ENCODE assay signal across 8 mouse cellular contexts in genomic region chrX:100392304-100392703, GRCm38 (mm10). TPM values are rescaled to one million over a fixed set of nuclear protein-coding genes. Genes with fewer than 3 reads are reported as not detected.
DNase-seq lines count a peak whose midpoint lies in the region; ATAC-seq and TF ChIP-seq lines count a peak whose summit lies in the region.

No protein-coding gene starts in this region.

- H3K9me3 ChIP-seq in forebrain, embryonic 16.5 days (ENCODE audit: control insufficient read depth, low read length) = no peaks in the 10 kb centered on the region
- no peaks in the 10 kb centered on the region for H3K9me3 ChIP-seq in limb, embryonic 14.5 days (ENCODE audit: control insufficient read depth, low read length)

- no peak overlapping the region for H3K4me3 ChIP-seq in left cerebral cortex, adult 2 months
- no peak overlapping the region for H3K4me3 ChIP-seq in forebrain, embryonic 16.5 days (replicated peaks; ENCODE audit: low read length)
- H3K4me3 ChIP-seq in limb, embryonic 14.5 days (replicated peaks; ENCODE audit: low read length) = no peak overlapping the region

- no peak for TF ChIP-seq POLR2A in limb, embryonic 14.5 days (IDR thresholded peaks at IDR 0.05; ENCODE audit: borderline replicate concordance, extremely low read depth, insufficient read depth, insufficient read length)

- H3K4me1 ChIP-seq in forebrain, embryonic 16.5 days (replicated peaks; ENCODE audit: control insufficient read depth, insufficient read depth, low read length) = no peaks in the 10 kb centered on the region
- no peaks in the 10 kb centered on the region for H3K4me1 ChIP-seq in limb, embryonic 14.5 days (ENCODE audit: control insufficient read depth, insufficient read depth, low read length)

- TF ChIP-seq CTCF in left cerebral cortex, adult 2 months (IDR thresholded peaks at IDR 0.05) = peak; percentile 61

- no peak overlapping the region for H3K4me2 ChIP-seq in forebrain, embryonic 16.5 days (ENCODE audit: low read length)
- H3K4me2 ChIP-seq in limb, embryonic 14.5 days (replicated peaks; ENCODE audit: low read depth, low read length, severe bottlenecking) = no peak overlapping the region

- no peaks in the 10 kb centered on the region for H3K36me3 ChIP-seq in forebrain, embryonic 16.5 days (ENCODE audit: control insufficient read depth, insufficient read depth)
- H3K36me3 ChIP-seq in limb, embryonic 14.5 days (ENCODE audit: control insufficient read depth, insufficient read depth, low read length) = no peaks in the 10 kb centered on the region

- peak; percentile 1 for DNase-seq in CD4-positive, CD25-positive, alpha-beta regulatory T cell, adult 2 months (ENCODE audit: low read depth, low spot score)
- peak; percentile 15 to 17 for DNase-seq in left cerebral cortex, adult 2 months (ENCODE audit: extremely low spot score in 1 of 2, low spot score in 2 of 2)
- DNase-seq in left cerebral cortex, adult 11 months (ENCODE audit: low spot score) = no peak
- DNase-seq in adrenal gland, adult 2 months = peak; percentile 13
- peak; percentile 27 for DNase-seq in limb, embryonic 14.5 days (ENCODE audit: low spot score)
- DNase-seq in skeletal muscle tissue, adult 2 months (ENCODE audit: low read depth, low spot score) = peak; percentile 15

- H3K27me3 ChIP-seq in forebrain, embryonic 16.5 days (replicated peaks; ENCODE audit: control insufficient read depth, insufficient read depth, low read length) = no peaks in the 10 kb centered on the region
- no peaks in the 10 kb centered on the region for H3K27me3 ChIP-seq in limb, embryonic 14.5 days (ENCODE audit: control insufficient read depth, insufficient read depth, low read length)

- intact Hi-C loops in left cerebral cortex, adult 2 months (cut with DNase I) = no loop called here

- no peak overlapping the region for H3K27ac ChIP-seq in left cerebral cortex, adult 2 months
- no peak overlapping the region for H3K27ac ChIP-seq in forebrain, embryonic 16.5 days (ENCODE audit: low read length)
- no peak overlapping the region for H3K27ac ChIP-seq in limb, embryonic 14.5 days (replicated peaks; ENCODE audit: low read depth, low read length)

- no peak overlapping the region for H3K9ac ChIP-seq in forebrain, embryonic 16.5 days (replicated peaks; ENCODE audit: low read depth, low read length)
- no peak overlapping the region for H3K9ac ChIP-seq in limb, embryonic 14.5 days (ENCODE audit: low read depth, low read length, severe bottlenecking)

- ATAC-seq in CD4-positive, CD25-positive, alpha-beta regulatory T cell, adult 4 months = no peak
- ATAC-seq in forebrain, embryonic 16.5 days = peak; percentile 58; the same call in 1 of the 2 replicates
- no peak for ATAC-seq in limb, embryonic 14.5 days (ENCODE audit: low FRiP score, low read depth)

- 30% methylated on average over 6 of the region's 6 CpGs for WGBS in forebrain, embryonic 16.5 days
- 33% methylated on average over 6 of the region's 6 CpGs for WGBS in limb, embryonic 14.5 days

RNA-seq across cellular contexts. Expression of gene Otud6a, which starts 36.5 kb away (rescaled TPM):
- under 1 TPM in 1 of 2 experiments, not detected in 1; 0.80 TPM for polyA plus RNA-seq in CD4-positive, CD25-positive, alpha-beta regulatory T cell, adult 4 months (2017; shearing (Covaris generic))
- total RNA-seq in left cerebral cortex, adult 2 months (2021) = not detected
- total RNA-seq in adrenal gland, adult 2 months (2021) = not detected
- polyA plus RNA-seq in adrenal gland, adult 2 months (2012; rRNA removed) = not detected in 2 replicates
- not detected in 2 replicates for polyA plus RNA-seq in forebrain, embryonic 16.5 days (2015; fragmentation: Nextera tagmentation; extraction: Ambion mirVana)
- not detected in 2 replicates for polyA plus RNA-seq in limb, embryonic 14.5 days (2012; rRNA removed)
- not detected in 2 replicates for polyA plus RNA-seq in limb, embryonic 14.5 days (2014; fragmentation: Nextera tagmentation; extraction: Ambion mirVana)

RNA-seq across cellular contexts. Expression of gene Awat2, which starts 50.2 kb away (rescaled TPM):
- polyA plus RNA-seq in CD4-positive, CD25-positive, alpha-beta regulatory T cell, adult 4 months (2017; shearing (Covaris generic)) = 1 to 10 TPM; 1.0 to 1.5 TPM
- total RNA-seq in left cerebral cortex, adult 2 months (2021) = not detected
- under 1 TPM; 0.40 to 0.83 TPM for total RNA-seq in adrenal gland, adult 2 months (2021)
- 0.30 and 0.42 TPM in 2 replicates for polyA plus RNA-seq in adrenal gland, adult 2 months (2012; rRNA removed)
- 0.20 and 0.24 TPM in 2 replicates for polyA plus RNA-seq in forebrain, embryonic 16.5 days (2015; fragmentation: Nextera tagmentation; extraction: Ambion mirVana)
- 1.1 TPM in 2 replicates for polyA plus RNA-seq in limb, embryonic 14.5 days (2012; rRNA removed)
- polyA plus RNA-seq in limb, embryonic 14.5 days (2014; fragmentation: Nextera tagmentation; extraction: Ambion mirVana) = 0.81 and 0.88 TPM in 2 replicates
